8 mouse cellular contexts compared by ENCODE assay signal in genomic region chr2:101525503-101526381, GRCm38 (mm10).
DNase-seq lines count a peak whose midpoint lies in the region; ATAC-seq and TF ChIP-seq lines count a peak whose summit lies in the region.

No protein-coding gene starts in this region.

- peak; percentile 46; the same call in 1 of the 2 replicates for TF ChIP-seq CTCF in liver, adult 2 months (IDR thresholded peaks at IDR 0.05; ENCODE audit: low read depth, low read length)
- TF ChIP-seq CTCF in kidney, postnatal 0 days (IDR thresholded peaks at IDR 0.05; ENCODE audit: low read depth), result peak; percentile 86
- TF ChIP-seq CTCF in lung, postnatal 0 days (IDR thresholded peaks at IDR 0.05), result peak; percentile 72

- no peaks in the 10 kb centered on the region for H3K79me2 ChIP-seq in liver, adult 2 months (ENCODE audit: control insufficient read depth, insufficient read depth, low read length)

- no peak overlapping the region for H3K9ac ChIP-seq in liver, adult 2 months (ENCODE audit: low read depth, low read length)
- H3K9ac ChIP-seq in liver, embryonic 11.5 days (ENCODE audit: low read depth, low read length), result no peak overlapping the region
- H3K9ac ChIP-seq in embryonic facial prominence, embryonic 11.5 days (replicated peaks; ENCODE audit: low read length), result no peak overlapping the region
- no peak overlapping the region for H3K9ac ChIP-seq in kidney, postnatal 0 days (ENCODE audit: low read depth, low read length)
- H3K9ac ChIP-seq in lung, postnatal 0 days (replicated peaks; ENCODE audit: low read depth), result no peak overlapping the region

- ATAC-seq in liver, embryonic 11.5 days (replicated peaks; ENCODE audit: low FRiP score), result no peak
- no peak for ATAC-seq in embryonic facial prominence, embryonic 11.5 days (replicated peaks; ENCODE audit: insufficient number of reproducible peaks, low FRiP score, low TSS enrichment, low read depth)
- no peak for ATAC-seq in kidney, postnatal 0 days (replicated peaks; ENCODE audit: low FRiP score, low read depth)
- no peak for ATAC-seq in lung, postnatal 0 days

- H3K27me3 ChIP-seq in liver, adult 2 months (ENCODE audit: control insufficient read depth, insufficient read depth, low read length), result peaks cover 2% of the 10 kb centered on the region; the same call in 1 of the 2 replicates
- no peaks in the 10 kb centered on the region for H3K27me3 ChIP-seq in liver, embryonic 11.5 days (replicated peaks; ENCODE audit: control insufficient read depth, insufficient read depth, low read length)
- H3K27me3 ChIP-seq in embryonic facial prominence, embryonic 11.5 days (ENCODE audit: control insufficient read depth, insufficient read depth, low read length), result no peaks in the 10 kb centered on the region
- H3K27me3 ChIP-seq in kidney, postnatal 0 days (ENCODE audit: insufficient read depth, low read length), result no peaks in the 10 kb centered on the region
- H3K27me3 ChIP-seq in lung, postnatal 0 days (replicated peaks; ENCODE audit: insufficient read depth, low read length), result no peaks in the 10 kb centered on the region
- no peaks in the 10 kb centered on the region for H3K27me3 ChIP-seq in splenic B cell, adult 2 months (ENCODE audit: control insufficient read depth, insufficient read depth, low read length, poor library complexity, severe bottlenecking)

- no peaks in the 10 kb centered on the region for H3K9me3 ChIP-seq in liver, embryonic 11.5 days (ENCODE audit: control insufficient read depth, low read length)
- no peaks in the 10 kb centered on the region for H3K9me3 ChIP-seq in embryonic facial prominence, embryonic 11.5 days (replicated peaks; ENCODE audit: control insufficient read depth, low read length)
- no peaks in the 10 kb centered on the region for H3K9me3 ChIP-seq in kidney, postnatal 0 days (replicated peaks; ENCODE audit: low read length)
- H3K9me3 ChIP-seq in lung, postnatal 0 days (ENCODE audit: low read length), result no peaks in the 10 kb centered on the region

- DNase-seq in liver, adult 2 months (ENCODE audit: extremely low read depth, low read depth, low spot score), result peak; percentile 30
- no peak for DNase-seq in liver, embryonic 11.5 days (ENCODE audit: low spot score)
- DNase-seq in adrenal gland, postnatal 25 days, result peak; percentile 23
- peak; percentile 73 for DNase-seq in embryonic facial prominence, embryonic 11.5 days (ENCODE audit: low spot score)
- peak; percentile 68 for DNase-seq in kidney, postnatal 0 days (ENCODE audit: low spot score)
- DNase-seq in lung, postnatal 0 days (ENCODE audit: low spot score), result peak; percentile 52
- DNase-seq in splenic B cell, adult 2 months (ENCODE audit: low read depth, low spot score), result peak; percentile 46
- DNase-seq in T-cell, adult 2 months (ENCODE audit: low spot score), result no peak

- no peak for TF ChIP-seq POLR2A in liver, adult 2 months (IDR thresholded peaks at IDR 0.05; ENCODE audit: extremely low read depth, insufficient read depth, low read length)

- no peak overlapping the region for H3K4me3 ChIP-seq in liver, adult 2 months (ENCODE audit: insufficient read depth, low read depth, low read length)
- H3K4me3 ChIP-seq in liver, embryonic 11.5 days (ENCODE audit: low read depth, low read length), result no peak overlapping the region
- H3K4me3 ChIP-seq in embryonic facial prominence, embryonic 11.5 days (ENCODE audit: low read depth, low read length), result no peak overlapping the region
- H3K4me3 ChIP-seq in kidney, postnatal 0 days (replicated peaks; ENCODE audit: low read depth, low read length), result no peak overlapping the region
- H3K4me3 ChIP-seq in lung, postnatal 0 days (ENCODE audit: low read depth, low read length), result no peak overlapping the region

- no peak overlapping the region for H3K4me2 ChIP-seq in liver, embryonic 11.5 days
- H3K4me2 ChIP-seq in embryonic facial prominence, embryonic 11.5 days (ENCODE audit: low read depth, low read length), result no peak overlapping the region
- H3K4me2 ChIP-seq in kidney, postnatal 0 days (ENCODE audit: low read length), result no peak overlapping the region
- H3K4me2 ChIP-seq in lung, postnatal 0 days (replicated peaks; ENCODE audit: low read depth, low read length), result no peak overlapping the region

- 69% methylated on average over 6 of the region's 6 CpGs for WGBS in liver, adult 2 months
- WGBS in liver, embryonic 11.5 days, result 61% methylated on average over 6 of the region's 6 CpGs
- 67% methylated on average over 6 of the region's 6 CpGs for WGBS in embryonic facial prominence, embryonic 11.5 days
- 70% methylated on average over 6 of the region's 6 CpGs for WGBS in kidney, postnatal 0 days
- 71% methylated on average over 6 of the region's 6 CpGs for WGBS in lung, postnatal 0 days

- H3K36me3 ChIP-seq in liver, adult 2 months (ENCODE audit: control insufficient read depth, insufficient read depth, low read length), result no peaks in the 10 kb centered on the region
- no peaks in the 10 kb centered on the region for H3K36me3 ChIP-seq in liver, embryonic 11.5 days (ENCODE audit: control insufficient read depth, insufficient read depth, low read length)
- H3K36me3 ChIP-seq in embryonic facial prominence, embryonic 11.5 days (replicated peaks; ENCODE audit: control insufficient read depth, insufficient read depth, low read depth, low read length), result no peaks in the 10 kb centered on the region
- no peaks in the 10 kb centered on the region for H3K36me3 ChIP-seq in kidney, postnatal 0 days (ENCODE audit: insufficient read depth, low read length)
- H3K36me3 ChIP-seq in lung, postnatal 0 days (ENCODE audit: insufficient read depth, low read length), result no peaks in the 10 kb centered on the region
- H3K36me3 ChIP-seq in splenic B cell, adult 2 months (ENCODE audit: control insufficient read depth, insufficient read depth, low read length, poor library complexity, severe bottlenecking), result no peaks in the 10 kb centered on the region

- no peak overlapping the region for H3K27ac ChIP-seq in liver, adult 2 months (replicated peaks; ENCODE audit: insufficient read depth, low read depth, low read length)
- no peak overlapping the region for H3K27ac ChIP-seq in liver, embryonic 11.5 days (ENCODE audit: low read depth, low read length)
- H3K27ac ChIP-seq in embryonic facial prominence, embryonic 11.5 days (replicated peaks; ENCODE audit: low read depth, low read length), result no peak overlapping the region
- H3K27ac ChIP-seq in kidney, postnatal 0 days, result no peak overlapping the region
- H3K27ac ChIP-seq in lung, postnatal 0 days (ENCODE audit: low read length), result no peak overlapping the region

- no peaks in the 10 kb centered on the region for H3K4me1 ChIP-seq in liver, adult 2 months (ENCODE audit: control insufficient read depth, insufficient read depth, low read length)
- H3K4me1 ChIP-seq in liver, embryonic 11.5 days (replicated peaks; ENCODE audit: control insufficient read depth, insufficient read depth, low read length), result no peaks in the 10 kb centered on the region
- H3K4me1 ChIP-seq in embryonic facial prominence, embryonic 11.5 days (ENCODE audit: control insufficient read depth, insufficient read depth, low read length), result no peaks in the 10 kb centered on the region
- H3K4me1 ChIP-seq in kidney, postnatal 0 days (replicated peaks; ENCODE audit: insufficient read depth, low read length), result no peaks in the 10 kb centered on the region
- H3K4me1 ChIP-seq in lung, postnatal 0 days (ENCODE audit: insufficient read depth, low read depth, low read length), result no peaks in the 10 kb centered on the region

- TF ChIP-seq EP300 in lung, postnatal 0 days (IDR thresholded peaks at IDR 0.05), result no peak

Comparison
In these comparisons a context has a peak if more than half of its experiments do, and no peak if none do; other contexts are left out.
1. DNase-seq: peak in liver, adult 2 months (single experiment), adrenal gland, postnatal 25 days (single experiment), embryonic facial prominence, embryonic 11.5 days (single experiment), kidney, postnatal 0 days (single experiment), lung, postnatal 0 days (single experiment) and splenic B cell, adult 2 months (single experiment); none in liver, embryonic 11.5 days (single experiment) and T-cell, adult 2 months (single experiment).
2. Peak in every context shown above with its lines, with median percentiles within 50 percentile points of each other: CTCF ChIP-seq.